Mouse (Mus musculus) midbrain, embryonic 13.5 days (tissue): ENCODE results near the gene Dapk3. TPM values are rescaled to one million over a fixed set of nuclear protein-coding genes. Genes with fewer than 3 reads are reported as not detected.

Source experiments
- ATAC-seq: fragments of 200-750 bp; cut with Nextera tagmentation; 2 replicates; pipeline ENCODE4 v1.8.0; 2017; ENCODE audit warnings: mild to moderate bottlenecking, moderate TSS enrichment, moderate library complexity
- H3K27ac ChIP-seq: fragments of 300-500 bp; sonication (generic); 2 replicates; pipeline ENCODE4 v1.5.1; 2015; ENCODE audit warnings: inconsistent platforms, mild to moderate bottlenecking, moderate library complexity
- H3K27me3 ChIP-seq: fragments of 300-500 bp; sonication (generic); 2 replicates; pipeline ENCODE4 v1.6.1; 2015; ENCODE audit warnings: mild to moderate bottlenecking, inconsistent platforms
- H3K36me3 ChIP-seq: fragments of 300-500 bp; sonication (generic); 2 replicates; pipeline ENCODE4 v1.6.1; 2015; ENCODE audit warnings: mild to moderate bottlenecking, inconsistent platforms
- H3K4me1 ChIP-seq: fragments of 300-500 bp; sonication (generic); replicated peaks from 2 replicates; pipeline ENCODE4 v1.6.1; 2015; ENCODE audit warnings: inconsistent platforms
- H3K4me2 ChIP-seq: fragments of 300-500 bp; sonication (generic); replicated peaks from 2 replicates; pipeline ENCODE4 v1.6.1; 2015; ENCODE audit warnings: moderate library complexity, mild to moderate bottlenecking, inconsistent platforms
- H3K4me3 ChIP-seq: fragments of 300-500 bp; sonication (generic); replicated peaks from 2 replicates; pipeline ENCODE4 v1.5.1; 2015; ENCODE audit warnings: mild to moderate bottlenecking, inconsistent platforms
- H3K9ac ChIP-seq: fragments of 300-500 bp; sonication (generic); replicated peaks from 2 replicates; pipeline ENCODE4 v1.6.1; 2015; ENCODE audit warnings: mild to moderate bottlenecking, inconsistent platforms
- H3K9me3 ChIP-seq: fragments of 300-500 bp; sonication (generic); 2 replicates; pipeline ENCODE4 v1.6.1; 2016; ENCODE audit warnings: mild to moderate bottlenecking, inconsistent platforms
- WGBS: fragments of 180-500 bp; shearing (Covaris S2); methylation state at CpG from one replicate; pipeline ENCODE4 v1.1.7; 2015; 5-methylcytosine and 5-hydroxymethylcytosine counted together
- polyA plus RNA-seq: library from polyadenylated mRNA; unstranded; fragments of >200 nt; fragmentation: Nextera tagmentation; extraction: Ambion mirVana; gene quantifications from 2 replicates; pipeline ENCODE4 v1.2.1, GENCODE M21; 2015

The Dapk3 gene
- polyA plus RNA-seq = 48.4 and 67.3 TPM in 2 replicates

DNA sequence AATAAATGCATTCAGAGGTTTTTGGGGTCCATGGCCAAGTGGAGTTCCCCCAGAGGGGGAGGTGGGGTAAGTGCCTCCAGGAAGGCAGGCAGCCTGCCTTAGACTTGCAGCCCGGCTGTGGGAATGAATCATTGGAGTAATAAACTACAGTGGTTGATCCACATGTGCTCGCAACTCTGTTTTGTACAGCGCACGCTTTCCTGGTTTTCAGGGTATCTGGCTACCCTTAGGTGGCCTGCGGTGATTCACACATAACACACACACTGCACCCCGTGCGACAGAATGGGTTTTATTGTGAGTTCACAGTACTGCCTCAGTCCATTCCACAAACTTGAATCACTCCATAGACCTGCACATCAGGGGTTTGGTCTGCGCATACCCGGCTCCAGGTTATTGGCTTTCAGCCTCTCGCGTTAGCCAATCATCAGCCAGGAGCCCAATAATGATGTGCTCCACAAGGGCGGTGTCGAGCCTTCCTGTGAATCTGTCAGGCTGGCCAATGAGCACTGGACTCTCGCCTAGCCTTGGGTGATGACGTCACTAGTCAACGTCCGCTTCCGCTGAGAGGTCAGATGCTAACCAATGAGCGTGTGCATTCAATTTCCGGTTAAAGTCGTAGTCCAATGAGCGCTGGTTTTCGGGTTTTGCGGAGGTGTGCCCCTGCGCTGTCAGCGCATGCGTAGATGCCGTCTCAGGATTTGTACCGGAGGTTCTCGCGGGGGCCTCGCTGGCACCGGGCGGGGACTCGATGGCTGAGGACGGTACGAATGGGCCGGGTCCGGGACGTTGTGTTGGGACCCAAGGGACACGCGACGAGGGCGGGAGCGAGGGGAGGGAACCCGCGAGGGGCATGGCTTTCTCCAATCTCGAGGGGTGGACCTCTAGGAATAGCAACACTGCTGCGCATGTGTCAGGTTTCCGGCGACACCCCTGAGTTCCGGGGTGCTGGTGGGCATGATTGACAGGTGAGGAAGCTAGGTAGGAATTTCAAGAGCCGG, at the start of gene Dapk3:
Gene Dapk3, plus strand, starts transcription at position 670 of the 998 bp plus-strand sequence.
- Histone ChIP-seq H3K27ac (peak within 1 kb of the TSS; percentile 85), H3K27me3 (no peaks in the 10 kb centered on the region), H3K9ac (peak within 1 kb of the TSS; percentile 72), H3K4me2 (peak within 1 kb of the TSS; percentile 64), H3K4me1 (peaks cover 36% of the 10 kb centered on the region), H3K4me3 (peak within 1 kb of the TSS; percentile 53), H3K9me3 (no peaks in the 10 kb centered on the region), H3K36me3 (peaks cover 82% of the 10 kb centered on the region)
- 4% methylated on average over 53 of the region's 53 CpGs for WGBS
- peak; percentile 96 for ATAC-seq

DNA sequence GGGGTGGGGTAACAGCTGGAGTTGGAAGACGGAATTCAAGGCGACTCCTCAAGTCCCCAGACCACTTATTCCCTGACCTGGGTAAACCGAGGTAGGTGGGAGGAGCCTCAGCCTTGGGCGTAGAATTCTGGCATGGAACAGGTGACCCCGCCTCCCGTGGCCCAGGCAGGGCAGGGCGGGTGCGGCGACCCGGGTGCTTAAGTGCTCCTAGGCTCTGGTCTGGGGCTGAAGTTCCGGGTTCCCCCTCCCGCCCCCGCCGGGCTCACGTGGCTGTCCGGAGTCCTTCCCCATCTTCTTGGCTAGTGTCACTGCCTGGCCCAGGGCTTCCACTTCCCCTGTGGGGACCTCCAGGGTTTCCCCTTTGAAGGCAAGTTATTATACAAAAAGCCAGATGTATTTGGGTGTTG, 48.6 kb upstream of the Dapk3 start:
- Histone ChIP-seq H3K27me3 (peaks cover 52% of the 10 kb centered on the region), H3K36me3 (no peaks in the 10 kb centered on the region), H3K4me3 (no peak overlapping the region), H3K4me1 (peaks cover 30% of the 10 kb centered on the region), H3K9ac (no peak overlapping the region), H3K9me3 (no peaks in the 10 kb centered on the region), H3K4me2 (no peak overlapping the region), H3K27ac (no peak overlapping the region)
- ATAC-seq = no peak
- 3% methylated on average over 16 of the region's 16 CpGs for WGBS

DNA sequence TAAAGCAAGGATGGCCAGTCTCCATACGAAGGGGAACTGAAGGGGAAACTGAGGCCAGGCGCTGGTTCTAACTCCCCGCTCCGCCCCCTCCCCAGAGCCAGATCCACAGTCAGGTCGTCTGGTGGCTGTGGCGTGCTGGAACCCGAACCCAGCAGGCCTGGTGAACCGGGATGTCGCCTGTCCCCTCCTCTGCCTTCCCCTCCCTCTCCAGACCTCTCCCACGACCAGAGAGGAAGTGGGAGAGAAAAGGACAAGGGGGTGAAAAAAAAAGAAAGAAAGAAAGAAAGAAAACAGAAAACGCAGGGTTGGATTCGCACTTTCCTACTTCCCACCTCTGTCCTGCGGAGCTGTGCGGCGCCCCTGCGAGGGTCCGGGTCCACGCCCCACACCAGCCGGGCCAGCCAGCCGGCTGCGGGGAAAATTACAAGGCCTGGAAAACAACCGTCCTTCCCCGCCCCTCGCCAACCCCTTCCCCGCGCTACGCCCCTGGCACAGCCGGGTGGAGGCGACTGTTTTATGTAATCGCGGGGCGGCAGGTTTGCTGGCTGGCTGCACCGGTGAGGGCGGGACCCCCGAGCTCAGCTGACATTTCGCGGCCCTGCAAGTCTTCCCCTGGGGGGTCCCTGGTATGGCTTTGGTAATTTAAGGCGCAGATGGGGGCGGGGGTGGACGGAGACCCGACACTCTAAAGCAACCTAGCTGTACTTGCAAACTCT, 47.7 kb upstream of the Dapk3 start, which contains the start of gene Zbtb7a:
Gene Zbtb7a, plus strand, starts transcription at position 255 of the 716 bp plus-strand sequence.
- Histone ChIP-seq H3K4me2 (peak within 1 kb of the TSS; percentile 92), H3K4me1 (peaks cover 33% of the 10 kb centered on the region), H3K9ac (peak within 1 kb of the TSS; percentile 86), H3K9me3 (no peaks in the 10 kb centered on the region), H3K27ac (peak within 1 kb of the TSS; percentile 97), H3K27me3 (peaks cover 42% of the 10 kb centered on the region), H3K36me3 (no peaks in the 10 kb centered on the region), H3K4me3 (peak within 1 kb of the TSS; percentile 67)
- 3% methylated on average over 40 of the region's 41 CpGs for WGBS
- ATAC-seq = no peak

DNA sequence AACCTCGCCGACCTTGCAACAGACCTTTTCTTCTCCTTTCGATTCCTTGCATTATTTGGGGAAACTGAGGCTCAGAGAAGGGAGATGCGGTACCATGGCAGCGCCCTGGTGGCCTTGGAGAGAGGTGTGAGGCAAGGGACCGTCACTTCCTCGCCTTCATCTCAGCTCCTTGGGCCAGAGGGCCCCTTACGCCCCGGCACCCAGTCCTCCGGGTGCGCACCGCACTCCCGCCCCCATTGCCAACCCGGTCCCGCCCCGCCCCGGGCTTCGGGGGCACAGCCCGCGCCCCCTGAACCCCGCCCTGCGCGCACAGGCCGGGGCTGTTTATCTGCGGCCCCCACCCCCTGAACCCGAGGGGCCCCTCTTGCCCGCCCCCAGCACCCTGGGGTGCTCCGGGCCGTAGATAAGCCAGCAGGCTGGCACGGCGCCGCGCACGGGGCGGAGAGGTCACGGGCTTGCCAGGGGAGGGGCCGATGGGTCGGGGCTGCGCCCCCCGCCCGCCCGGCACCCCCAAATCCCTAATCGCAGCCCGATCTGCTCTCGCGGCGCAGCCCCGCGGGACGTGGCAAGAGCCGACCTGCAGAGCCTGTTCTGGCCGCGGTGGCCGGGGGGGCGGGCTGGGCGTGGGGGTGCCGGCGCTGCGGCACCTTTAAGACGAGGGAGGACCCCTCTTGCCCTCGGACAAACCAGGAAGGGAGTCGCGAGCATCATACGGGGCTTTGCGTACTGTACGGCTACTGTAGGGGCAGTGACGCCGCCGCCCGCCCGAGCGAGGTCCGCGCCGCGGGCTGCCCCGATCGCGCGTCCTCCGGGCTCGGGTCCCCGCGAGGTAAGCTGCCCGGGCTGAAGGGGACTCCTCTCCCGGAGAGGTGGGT, 46.7 kb upstream of the Dapk3 start:
- peak overlapping the region; percentile 86 for H3K9ac ChIP-seq
- under 1% methylated on average over 79 of the region's 86 CpGs for WGBS
- peak; percentile 31 for ATAC-seq
- no peaks in the 10 kb centered on the region for H3K36me3 ChIP-seq
- H3K27ac ChIP-seq = peak overlapping the region; percentile 97
- peak overlapping the region; percentile 67 for H3K4me3 ChIP-seq
- peak overlapping the region; percentile 92 for H3K4me2 ChIP-seq
- peaks cover 43% of the 10 kb centered on the region for H3K4me1 ChIP-seq
- no peaks in the 10 kb centered on the region for H3K9me3 ChIP-seq
- H3K27me3 ChIP-seq = peaks cover 38% of the 10 kb centered on the region

DNA sequence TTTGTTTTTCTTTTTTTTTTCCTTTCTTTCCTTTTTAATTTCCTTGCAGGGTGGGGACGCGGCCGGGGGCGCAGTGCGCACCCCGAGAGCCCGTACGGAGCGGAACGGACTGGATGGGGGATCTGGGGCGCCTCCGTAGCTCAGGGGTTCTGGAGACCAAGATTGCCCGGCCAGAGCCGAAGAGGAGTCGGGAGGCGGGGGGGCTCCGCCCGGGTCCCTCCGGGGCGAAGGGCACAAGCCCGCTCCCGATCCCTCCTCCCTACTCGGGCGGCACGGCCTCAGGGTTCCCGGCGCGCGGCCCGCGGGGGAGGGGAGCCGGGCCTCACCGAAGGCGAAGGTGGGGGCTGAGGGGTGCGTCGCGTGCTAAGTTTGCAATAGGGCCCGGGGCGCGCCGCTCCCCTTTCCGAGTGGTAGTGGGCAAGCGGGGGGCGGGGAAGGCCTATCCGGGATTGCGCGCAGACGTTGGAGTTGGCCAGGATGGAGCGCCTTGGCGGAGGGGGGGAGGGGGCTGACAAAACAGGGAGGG, 46.0 kb upstream of the Dapk3 start:
- Histone ChIP-seq H3K4me1 (peaks cover 50% of the 10 kb centered on the region), H3K9me3 (no peaks in the 10 kb centered on the region), H3K4me2 (peak overlapping the region; percentile 92), H3K27me3 (peaks cover 38% of the 10 kb centered on the region), H3K27ac (peak overlapping the region; percentile 97), H3K36me3 (no peaks in the 10 kb centered on the region), H3K4me3 (peak overlapping the region; percentile 67), H3K9ac (peak overlapping the region; percentile 86)
- peak; percentile 47 for ATAC-seq
- WGBS = under 1% methylated on average over 37 of the region's 50 CpGs

DNA sequence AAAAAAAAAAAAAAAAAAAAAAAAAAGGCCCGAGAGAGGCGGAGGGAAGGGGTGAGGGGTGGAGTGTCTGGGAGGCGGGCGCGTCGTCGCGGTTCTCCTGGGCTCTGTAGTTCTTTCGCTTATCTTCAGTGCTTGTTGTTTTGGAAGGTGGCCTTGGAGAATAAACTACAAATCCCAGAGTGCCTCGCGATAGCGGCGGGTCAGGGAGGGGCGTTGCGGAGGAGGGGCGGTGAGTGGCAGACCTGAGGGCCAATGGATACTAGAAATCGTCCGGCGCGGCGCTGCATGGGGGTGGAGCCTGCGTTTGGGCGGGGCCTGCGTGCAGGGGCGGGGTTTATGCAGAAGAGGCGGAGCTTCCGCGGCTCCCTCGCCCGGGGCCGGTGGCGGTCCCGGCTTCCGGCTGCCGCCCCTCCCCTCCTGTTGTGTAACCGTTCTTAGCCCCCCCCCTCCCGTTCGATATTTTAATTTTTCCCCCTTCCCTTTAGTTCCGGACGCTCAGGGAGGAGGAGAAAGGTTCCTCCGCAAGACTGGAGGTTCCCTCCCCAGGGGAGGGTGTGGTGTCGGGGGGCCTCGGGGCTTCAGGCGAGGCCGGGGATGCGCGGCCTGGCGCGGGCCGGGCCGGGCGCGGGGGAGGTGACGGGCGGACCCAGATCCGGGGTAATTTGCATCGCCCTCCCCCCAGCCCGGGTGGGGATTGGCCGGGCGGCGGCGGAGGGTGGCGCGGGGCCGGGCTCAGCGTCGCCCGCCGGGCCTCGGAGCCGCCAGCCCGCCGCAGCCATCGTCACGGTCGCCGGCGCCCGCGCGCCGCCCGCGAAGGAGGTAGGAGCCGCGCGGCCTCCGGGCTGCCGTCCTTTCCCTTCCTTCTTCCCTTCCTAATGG, 45.3 kb upstream of the Dapk3 start:
- Histone ChIP-seq H3K9ac (peak overlapping the region; percentile 94), H3K36me3 (no peaks in the 10 kb centered on the region), H3K9me3 (no peaks in the 10 kb centered on the region), H3K27me3 (peaks cover 34% of the 10 kb centered on the region), H3K4me3 (peak overlapping the region; percentile 67), H3K4me2 (peak overlapping the region; percentile 95), H3K4me1 (peaks cover 56% of the 10 kb centered on the region), H3K27ac (peak overlapping the region; percentile 87)
- peak; percentile 90 for ATAC-seq
- under 1% methylated on average over 68 of the region's 89 CpGs for WGBS

DNA sequence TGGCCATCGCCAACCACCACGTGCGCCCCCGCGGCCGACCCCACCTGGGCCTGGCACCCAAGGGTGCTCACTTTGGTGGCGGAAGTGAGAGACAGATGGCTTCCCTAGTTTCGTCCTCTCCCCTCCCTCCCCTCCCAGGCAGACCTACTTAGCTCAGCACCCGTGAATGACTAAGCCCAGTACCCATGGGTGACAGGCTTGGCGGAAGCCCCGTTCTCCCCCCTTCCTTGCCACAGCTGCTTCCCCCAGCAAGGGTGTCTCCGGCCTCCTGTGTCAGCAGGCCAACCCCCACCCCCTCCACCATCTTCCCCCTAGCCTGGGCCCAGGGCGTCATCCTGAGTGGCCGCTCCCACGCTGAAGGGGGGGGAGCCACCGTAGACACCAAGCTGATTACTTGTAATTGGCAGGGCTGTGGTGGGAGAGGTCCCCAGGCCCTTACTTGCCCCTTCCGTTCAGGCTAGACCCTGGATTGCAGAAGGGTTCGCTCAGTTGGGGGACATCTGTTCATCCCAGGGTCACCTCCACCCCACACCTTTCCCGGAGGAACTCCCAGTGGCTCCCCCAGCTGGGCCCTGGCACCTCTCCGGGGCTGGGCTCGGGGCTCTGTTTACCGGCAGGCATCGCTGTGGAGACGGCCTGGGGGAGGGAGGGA, 44.5 kb upstream of the Dapk3 start:
- WGBS = 0% methylated on average over 18 of the region's 24 CpGs
- Histone ChIP-seq H3K36me3 (peaks cover under 1% of the 10 kb centered on the region; the same call in 1 of the 2 replicates), H3K27me3 (peaks cover 27% of the 10 kb centered on the region), H3K9me3 (no peaks in the 10 kb centered on the region), H3K27ac (peak overlapping the region; percentile 87), H3K9ac (peak overlapping the region; percentile 94), H3K4me1 (peaks cover 61% of the 10 kb centered on the region), H3K4me3 (peak overlapping the region; percentile 67), H3K4me2 (peak overlapping the region; percentile 95)
- ATAC-seq = no peak

DNA sequence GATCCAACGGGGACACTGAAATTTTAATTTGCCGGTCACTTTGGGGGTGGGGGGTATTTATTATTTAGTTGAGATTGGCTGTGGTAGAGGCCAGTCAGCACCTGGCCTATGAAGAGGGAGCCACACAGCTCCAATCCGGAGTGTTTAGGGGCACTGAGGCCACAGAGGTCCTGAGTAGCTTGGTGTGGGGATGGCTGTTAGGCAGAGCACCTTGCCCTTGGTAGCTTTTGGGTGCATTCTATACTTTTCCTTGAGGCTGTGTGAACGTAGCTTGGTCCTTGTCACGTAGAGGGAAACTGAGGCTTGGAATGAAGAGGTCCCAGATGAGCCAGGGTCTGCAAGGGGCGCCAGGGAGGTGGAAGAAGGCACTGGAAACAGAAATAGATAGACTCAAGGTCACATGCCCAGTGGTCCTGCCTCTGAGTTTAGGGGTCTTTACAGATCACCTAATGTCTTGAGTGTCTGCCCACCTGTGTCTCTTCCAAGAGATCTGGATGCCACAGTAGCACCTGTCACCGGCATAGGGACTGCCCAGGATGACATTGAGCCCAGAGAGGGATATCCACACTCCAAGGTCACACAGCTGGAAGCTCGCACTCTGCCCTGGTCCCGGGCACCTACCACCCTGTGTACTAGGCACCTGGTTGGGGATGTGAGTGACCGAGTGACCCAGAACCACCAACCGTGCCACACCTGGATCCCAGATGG, 43.8 kb upstream of the Dapk3 start:
- H3K27ac ChIP-seq = peak overlapping the region; percentile 87
- peak overlapping the region; percentile 95 for H3K4me2 ChIP-seq
- no peaks in the 10 kb centered on the region for H3K9me3 ChIP-seq
- H3K4me3 ChIP-seq = peak overlapping the region; percentile 67
- WGBS = 61% methylated on average over 11 of the region's 11 CpGs
- peaks cover 20% of the 10 kb centered on the region for H3K27me3 ChIP-seq
- ATAC-seq = no peak
- peaks cover 7% of the 10 kb centered on the region for H3K36me3 ChIP-seq
- peak overlapping the region; percentile 94 for H3K9ac ChIP-seq
- H3K4me1 ChIP-seq = peaks cover 61% of the 10 kb centered on the region

DNA sequence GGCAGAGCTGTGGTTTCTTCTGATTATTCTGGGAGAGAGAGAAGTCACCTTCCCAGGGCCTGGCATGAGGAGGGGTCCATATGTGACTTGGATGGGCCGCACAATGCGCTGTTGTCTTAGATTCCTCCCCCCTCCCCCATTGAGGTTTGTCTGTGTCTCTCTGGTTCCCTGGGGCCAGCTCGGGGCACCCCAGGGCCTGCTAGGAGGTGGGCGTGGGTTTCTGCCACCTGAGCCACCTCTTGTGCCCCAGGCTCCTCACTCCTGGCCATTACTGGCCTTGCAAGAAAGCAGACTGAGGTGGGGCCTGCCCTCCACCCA, 43.3 kb upstream of the Dapk3 start:
- H3K36me3 ChIP-seq = peaks cover 13% of the 10 kb centered on the region
- H3K4me2 ChIP-seq = peak overlapping the region; percentile 95
- ATAC-seq = no peak
- H3K4me1 ChIP-seq = peaks cover 61% of the 10 kb centered on the region
- no peaks in the 10 kb centered on the region for H3K9me3 ChIP-seq
- H3K27me3 ChIP-seq = peaks cover 15% of the 10 kb centered on the region
- peak overlapping the region; percentile 94; the same call in 1 of the 2 replicates for H3K9ac ChIP-seq
- 75% methylated on average over 4 of the region's 4 CpGs for WGBS
- peak overlapping the region; percentile 67 for H3K4me3 ChIP-seq
- peak overlapping the region; percentile 30; the same call in 1 of the 2 replicates for H3K27ac ChIP-seq
